Mouse (Mus musculus) neural tube, embryonic 15.5 days (tissue): Measurements from ENCODE around the gene Lrmda. TPM values are rescaled to one million over a fixed set of nuclear protein-coding genes. Genes with fewer than 3 reads are reported as not detected.

Experiments
- ATAC-seq: fragments of 200-750 bp; cut with Nextera tagmentation; 2 replicates; pipeline ENCODE4 v1.8.0; 2017; ENCODE audit warnings: mild to moderate bottlenecking, moderate TSS enrichment, moderate library complexity; ENCODE audit not compliant: low FRiP score
- H3K27ac ChIP-seq: fragments of 300-500 bp; sonication (generic); replicated peaks from 2 replicates; pipeline ENCODE4 v1.5.1; 2015; ENCODE audit warnings: mild to moderate bottlenecking, inconsistent platforms
- H3K27me3 ChIP-seq: fragments of 300-500 bp; sonication (generic); replicated peaks from 2 replicates; pipeline ENCODE4 v1.6.1; 2015; ENCODE audit warnings: inconsistent platforms
- H3K36me3 ChIP-seq: fragments of 300-500 bp; sonication (generic); 2 replicates; pipeline ENCODE4 v1.6.1; 2015; ENCODE audit warnings: inconsistent platforms
- H3K4me1 ChIP-seq: fragments of 300-500 bp; sonication (generic); 2 replicates; pipeline ENCODE4 v1.6.1; 2015; ENCODE audit warnings: inconsistent platforms
- H3K4me2 ChIP-seq: fragments of 300-500 bp; sonication (generic); 2 replicates; pipeline ENCODE4 v1.6.1; 2015; ENCODE audit warnings: inconsistent platforms, mild to moderate bottlenecking, moderate library complexity
- H3K4me3 ChIP-seq: fragments of 300-500 bp; sonication (generic); replicated peaks from 2 replicates; pipeline ENCODE4 v1.5.1; 2015; ENCODE audit warnings: mild to moderate bottlenecking, inconsistent platforms
- H3K9ac ChIP-seq: fragments of 300-500 bp; sonication (generic); replicated peaks from 2 replicates; pipeline ENCODE4 v1.6.1; 2015; ENCODE audit warnings: mild to moderate bottlenecking, inconsistent platforms
- H3K9me3 ChIP-seq: fragments of 300-500 bp; sonication (generic); replicated peaks from 2 replicates; pipeline ENCODE4 v1.6.1; 2016; ENCODE audit warnings: inconsistent platforms
- WGBS: fragments of 180-500 bp; shearing (Covaris S2); methylation state at CpG from one replicate; pipeline ENCODE4 v1.1.7; 2015; ENCODE audit warnings: mixed read lengths; 5-methylcytosine and 5-hydroxymethylcytosine counted together
- polyA plus RNA-seq: library from polyadenylated mRNA; unstranded; fragments of >200 nt; fragmentation: Nextera tagmentation; extraction: Ambion mirVana; gene quantifications from 2 replicates; pipeline ENCODE4 v1.2.1, GENCODE M21; 2015

Lrmda gene
- polyA plus RNA-seq, 1 experiment from 2014 or later, result 0.68 TPM

- Histone ChIP-seq H3K27me3 (peaks cover 5% of the 10 kb centered on the region; the same call in 1 of the 2 replicates), H3K4me3 (peak overlapping the region; percentile 85), H3K9me3 (no peaks in the 10 kb centered on the region), H3K9ac (peak overlapping the region; percentile 83), H3K36me3 (no peaks in the 10 kb centered on the region), H3K4me2 (peak overlapping the region; percentile 80), H3K4me1 (peaks cover 76% of the 10 kb centered on the region), H3K27ac (peak overlapping the region; percentile 97)
- under 1% methylated on average over 59 of the region's 61 CpGs for WGBS
- ATAC-seq, result peak; percentile 19; the same call in 1 of the 2 replicates
Measured at GRCm38 (mm10) chr14:21986733-21987659, 32.5 kb upstream of the Lrmda start.

GRCm38 (mm10) chr14:21987660-21988576 is 31.6 kb upstream of the Lrmda start:
- under 1% methylated on average over 74 of the region's 74 CpGs for WGBS
- Histone ChIP-seq H3K9me3 (no peaks in the 10 kb centered on the region), H3K4me2 (peak overlapping the region; percentile 80), H3K27ac (peak overlapping the region; percentile 97), H3K9ac (peak overlapping the region; percentile 83), H3K27me3 (peaks cover 12% of the 10 kb centered on the region), H3K36me3 (no peaks in the 10 kb centered on the region), H3K4me3 (peak overlapping the region; percentile 85), H3K4me1 (peaks cover 72% of the 10 kb centered on the region)
- ATAC-seq, result peak; percentile 89

- peak overlapping the region; percentile 97 for H3K27ac ChIP-seq
- ATAC-seq, result 0 out of 2 replicates have a peak, but pooled peaks have one; percentile 9
- peak overlapping the region; percentile 80 for H3K4me2 ChIP-seq
- H3K4me1 ChIP-seq, result peaks cover 69% of the 10 kb centered on the region
- H3K4me3 ChIP-seq, result peak overlapping the region; percentile 85
- peaks cover 16% of the 10 kb centered on the region for H3K27me3 ChIP-seq
- H3K9me3 ChIP-seq, result no peaks in the 10 kb centered on the region
- H3K9ac ChIP-seq, result peak overlapping the region; percentile 50
- 0% methylated on average over 25 of the region's 26 CpGs for WGBS
- H3K36me3 ChIP-seq, result no peaks in the 10 kb centered on the region
Measured at GRCm38 (mm10) chr14:21988577-21989290, 30.8 kb upstream of the Lrmda start.

- H3K4me2 ChIP-seq, result peak within 1 kb of the TSS; percentile 80
- peak within 1 kb of the TSS; percentile 97 for H3K27ac ChIP-seq
- peak within 1 kb of the TSS; percentile 85 for H3K4me3 ChIP-seq
- WGBS, result under 1% methylated on average over 35 of the region's 37 CpGs
- H3K9ac ChIP-seq, result peak within 1 kb of the TSS; percentile 50
- peaks cover 75% of the 10 kb centered on the region for H3K4me1 ChIP-seq
- peaks cover 20% of the 10 kb centered on the region for H3K27me3 ChIP-seq
- H3K36me3 ChIP-seq, result no peaks in the 10 kb centered on the region
- no peak for ATAC-seq
- no peaks in the 10 kb centered on the region for H3K9me3 ChIP-seq
Measured at GRCm38 (mm10) chr14:21989291-21989913, 30.1 kb upstream of the Lrmda start, which contains the start of gene Zfp503. Gene Zfp503, minus strand, starts transcription at chr14:21989601.

- no peaks in the 10 kb centered on the region for H3K9me3 ChIP-seq
- peak overlapping the region; percentile 50 for H3K9ac ChIP-seq
- peak overlapping the region; percentile 85 for H3K4me3 ChIP-seq
- H3K27me3 ChIP-seq, result peaks cover 20% of the 10 kb centered on the region
- H3K4me2 ChIP-seq, result peak overlapping the region; percentile 80
- no peaks in the 10 kb centered on the region for H3K36me3 ChIP-seq
- WGBS, result 2% methylated on average over 31 of the region's 31 CpGs
- H3K4me1 ChIP-seq, result peaks cover 74% of the 10 kb centered on the region
- ATAC-seq, result no peak
- H3K27ac ChIP-seq, result peak overlapping the region; percentile 97
Measured at GRCm38 (mm10) chr14:21990321-21991021, 29.0 kb upstream of the Lrmda start.

GRCm38 (mm10) chr14:21991251-21991780 is 28.2 kb upstream of the Lrmda start:
- peaks cover 20% of the 10 kb centered on the region for H3K27me3 ChIP-seq
- peaks cover 68% of the 10 kb centered on the region for H3K4me1 ChIP-seq
- H3K27ac ChIP-seq, result peak overlapping the region; percentile 97
- H3K4me2 ChIP-seq, result peak overlapping the region; percentile 80
- H3K36me3 ChIP-seq, result no peaks in the 10 kb centered on the region
- H3K9ac ChIP-seq, result peak overlapping the region; percentile 50; the same call in 1 of the 2 replicates
- H3K9me3 ChIP-seq, result no peaks in the 10 kb centered on the region
- peak overlapping the region; percentile 85 for H3K4me3 ChIP-seq
- WGBS, result 1% methylated on average over 26 of the region's 26 CpGs
- no peak for ATAC-seq

- H3K27ac ChIP-seq, result peak overlapping the region; percentile 97; the same call in 1 of the 2 replicates
- peak overlapping the region; percentile 80 for H3K4me2 ChIP-seq
- H3K9ac ChIP-seq, result no peak overlapping the region
- 27% methylated on average over 5 of the region's 5 CpGs for WGBS
- no peak for ATAC-seq
- no peaks in the 10 kb centered on the region for H3K36me3 ChIP-seq
- H3K27me3 ChIP-seq, result peaks cover 20% of the 10 kb centered on the region
- H3K4me3 ChIP-seq, result peak overlapping the region; percentile 85
- no peaks in the 10 kb centered on the region for H3K9me3 ChIP-seq
- H3K4me1 ChIP-seq, result peaks cover 63% of the 10 kb centered on the region
Measured at GRCm38 (mm10) chr14:21991856-21992255, 27.7 kb upstream of the Lrmda start.

GRCm38 (mm10) chr14:21992321-21992885 is 27.1 kb upstream of the Lrmda start:
- H3K36me3 ChIP-seq, result no peaks in the 10 kb centered on the region
- H3K4me3 ChIP-seq, result 0 out of 2 replicates have a peak overlapping the region, but pooled peaks have one; percentile 85
- peaks cover 60% of the 10 kb centered on the region for H3K4me1 ChIP-seq
- no peak overlapping the region for H3K27ac ChIP-seq
- peaks cover 20% of the 10 kb centered on the region for H3K27me3 ChIP-seq
- no peak overlapping the region for H3K9ac ChIP-seq
- WGBS, result 63% methylated on average over 4 of the region's 4 CpGs
- H3K4me2 ChIP-seq, result peak overlapping the region; percentile 80
- H3K9me3 ChIP-seq, result no peaks in the 10 kb centered on the region
- ATAC-seq, result no peak

- H3K27ac ChIP-seq, result peak overlapping the region; percentile 28
- H3K9ac ChIP-seq, result no peak overlapping the region
- no peaks in the 10 kb centered on the region for H3K36me3 ChIP-seq
- peaks cover 60% of the 10 kb centered on the region for H3K4me1 ChIP-seq
- ATAC-seq, result no peak
- H3K9me3 ChIP-seq, result no peaks in the 10 kb centered on the region
- H3K4me3 ChIP-seq, result peak overlapping the region; percentile 53; the same call in 1 of the 2 replicates
- peak overlapping the region; percentile 90 for H3K4me2 ChIP-seq
- 26% methylated on average over 14 of the region's 14 CpGs for WGBS
- peaks cover 20% of the 10 kb centered on the region for H3K27me3 ChIP-seq
Measured at GRCm38 (mm10) chr14:21993251-21994060, 26.1 kb upstream of the Lrmda start.
